Mouse (Mus musculus): ENCODE measurements around the gene Eme1.

DNA sequence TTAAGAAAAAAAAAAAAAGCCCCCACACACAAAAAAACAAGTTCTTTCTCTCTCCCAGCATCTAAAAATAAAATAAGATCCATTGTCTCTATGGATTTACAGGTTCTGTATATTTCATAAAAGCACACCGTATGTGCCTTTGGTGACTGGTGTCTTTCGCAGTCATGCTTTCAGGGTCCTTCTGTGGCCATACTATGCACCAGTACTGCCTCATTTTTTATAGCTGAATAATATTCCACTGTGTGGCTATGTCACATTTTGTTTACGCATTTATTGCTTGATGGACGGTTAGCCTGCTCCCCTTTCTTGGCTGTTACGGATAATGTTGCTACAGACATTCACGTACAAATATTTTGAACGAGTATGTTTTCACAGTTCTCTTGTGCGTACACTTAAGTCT lies 791 bp downstream of the Eme1 start:
- TF ChIP-seq HCFC1 (IDR thresholded peaks at IDR 0.05; ENCODE audit: borderline replicate concordance, insufficient read depth, low read length): no peak
- no peak for TF ChIP-seq MAFK (IDR thresholded peaks at IDR 0.05; ENCODE audit: insufficient read depth, low read depth, low read length)
- no peak for TF ChIP-seq CHD2 (IDR thresholded peaks at IDR 0.05; ENCODE audit: low read depth, low read length)
- TF ChIP-seq ZC3H11A (IDR thresholded peaks at IDR 0.05; ENCODE audit: borderline replicate concordance, low read depth, low read length): 0 out of 2 replicates have a peak, but pooled peaks have one; percentile 3
- no peak for TF ChIP-seq ZNF384 (IDR thresholded peaks at IDR 0.05; ENCODE audit: low read depth, low read length)
